Mouse (Mus musculus) ES-Bruce4 (cell line): ENCODE results near the gene Ccdc103. TPM values are rescaled to one million over a fixed set of nuclear protein-coding genes. Genes with fewer than 3 reads are reported as not detected.

Experiments used
- H3K27ac ChIP-seq: 2 replicates; pipeline ENCODE4 v1.5.1; 2012; ENCODE audit warnings: low read length, inconsistent platforms; ENCODE audit not compliant: insufficient read depth
- H3K27me3 ChIP-seq: 2 replicates; pipeline ENCODE4 v1.6.1; 2012; ENCODE audit warnings: mild to moderate bottlenecking, low read length, inconsistent platforms; ENCODE audit not compliant: control insufficient read depth, poor library complexity, insufficient read depth, severe bottlenecking
- H3K36me3 ChIP-seq: 2 replicates; pipeline ENCODE4 v1.6.1; 2012; ENCODE audit warnings: inconsistent platforms, mild to moderate bottlenecking, low read length, moderate library complexity; ENCODE audit not compliant: control insufficient read depth, poor library complexity, insufficient read depth, severe bottlenecking
- H3K4me1 ChIP-seq: one replicate; pipeline ENCODE4 v1.8.1; 2011; ENCODE audit warnings: low read length; ENCODE audit not compliant: control insufficient read depth, insufficient read depth
- H3K4me3 ChIP-seq: 2 replicates; pipeline ENCODE4 v1.5.1; 2011; ENCODE audit warnings: low read depth, mild to moderate bottlenecking, low read length
- H3K9ac ChIP-seq: 2 replicates; pipeline ENCODE4 v1.6.1; 2012; ENCODE audit warnings: low read depth, mild to moderate bottlenecking, inconsistent platforms; ENCODE audit not compliant: poor library complexity, severe bottlenecking
- H3K9me3 ChIP-seq: replicated peaks from 2 replicates; pipeline ENCODE4 v1.6.1; 2012; ENCODE audit warnings: mild to moderate bottlenecking, low read length, inconsistent platforms; ENCODE audit not compliant: control insufficient read depth, poor library complexity, insufficient read depth, severe bottlenecking
- CTCF ChIP-seq: IDR thresholded peaks from one replicate; pipeline ENCODE4 v1.8.1; 2011; ENCODE audit warnings: low read depth, low read length
- EP300 ChIP-seq: IDR thresholded peaks from 2 replicates; pipeline ENCODE4 v1.6.1; 2011; ENCODE audit warnings: low read depth, low read length; ENCODE audit not compliant: insufficient read depth
- POLR2A ChIP-seq: IDR thresholded peaks from one replicate; pipeline ENCODE4 v1.8.1; 2011; ENCODE audit warnings: low read length; ENCODE audit not compliant: insufficient read depth
- polyA plus RNA-seq: library from polyadenylated mRNA; stranded (reverse); fragments of >200 nt; gene quantifications from 2 replicates; pipeline ENCODE4 v1.2.4, GENCODE M21; 2011; ENCODE audit warnings: low read depth; ENCODE audit not compliant: missing spikeins, insufficient read depth, insufficient read length

Ccdc103 gene
- polyA plus RNA-seq, 1 experiment = 0.37 TPM

GRCm38 (mm10) chr11:102838126-102838525 lies 42.9 kb upstream of the Ccdc103 start:
- H3K27ac ChIP-seq = no peak overlapping the region
- H3K9me3 ChIP-seq = no peaks in the 10 kb centered on the region
- no peaks in the 10 kb centered on the region for H3K4me1 ChIP-seq
- TF ChIP-seq POLR2A (no peak), CTCF (no peak), EP300 (no peak)
- H3K27me3 ChIP-seq = no peaks in the 10 kb centered on the region
- H3K9ac ChIP-seq = no peak overlapping the region
- H3K4me3 ChIP-seq = no peak overlapping the region
- peaks cover 59% of the 10 kb centered on the region for H3K36me3 ChIP-seq

GRCm38 (mm10) chr11:102838616-102839150 lies 42.3 kb upstream of the Ccdc103 start:
- no peaks in the 10 kb centered on the region for H3K27me3 ChIP-seq
- H3K9ac ChIP-seq = no peak overlapping the region
- H3K4me3 ChIP-seq = no peak overlapping the region
- H3K9me3 ChIP-seq = no peaks in the 10 kb centered on the region
- TF ChIP-seq POLR2A = no peak
- TF ChIP-seq EP300 = no peak
- H3K36me3 ChIP-seq = peaks cover 64% of the 10 kb centered on the region
- no peak overlapping the region for H3K27ac ChIP-seq
- no peaks in the 10 kb centered on the region for H3K4me1 ChIP-seq

- no peaks in the 10 kb centered on the region for H3K27me3 ChIP-seq
- no peak overlapping the region for H3K27ac ChIP-seq
- H3K4me3 ChIP-seq = no peak overlapping the region
- TF ChIP-seq POLR2A (no peak), EP300 (no peak), CTCF (no peak)
- H3K4me1 ChIP-seq = no peaks in the 10 kb centered on the region
- no peak overlapping the region for H3K9ac ChIP-seq
- peaks cover 81% of the 10 kb centered on the region for H3K36me3 ChIP-seq
- H3K9me3 ChIP-seq = no peaks in the 10 kb centered on the region
These were observed 35.1 kb upstream of the Ccdc103 start for GRCm38 (mm10) chr11:102845926-102846325.

GRCm38 (mm10) chr11:102851883-102852282 lies 29.1 kb upstream of the Ccdc103 start:
- Histone ChIP-seq H3K27ac (no peak overlapping the region), H3K27me3 (no peaks in the 10 kb centered on the region), H3K36me3 (peaks cover 48% of the 10 kb centered on the region)

GRCm38 (mm10) chr11:102853760-102854159 lies 27.2 kb upstream of the Ccdc103 start:
- Histone ChIP-seq H3K9me3 (no peaks in the 10 kb centered on the region), H3K27ac (no peak overlapping the region), H3K9ac (no peak overlapping the region), H3K36me3 (peaks cover 46% of the 10 kb centered on the region), H3K27me3 (no peaks in the 10 kb centered on the region), H3K4me1 (no peaks in the 10 kb centered on the region), H3K4me3 (no peak overlapping the region)
- no peak for TF ChIP-seq POLR2A
- TF ChIP-seq EP300 = no peak
- peak; percentile 43 for TF ChIP-seq CTCF

More at GRCm38 (mm10) chr11:102851883-102852282, 29.1 kb upstream of the Ccdc103 start:
- Histone ChIP-seq H3K4me1 (no peaks in the 10 kb centered on the region), H3K9me3 (no peaks in the 10 kb centered on the region), H3K4me3 (no peak overlapping the region), H3K9ac (no peak overlapping the region)
- peak; percentile 84 for TF ChIP-seq CTCF
- TF ChIP-seq EP300 = no peak
- TF ChIP-seq POLR2A = no peak

GRCm38 (mm10) chr11:102855941-102856340 lies 25.1 kb upstream of the Ccdc103 start:
- Histone ChIP-seq H3K4me1 (no peaks in the 10 kb centered on the region), H3K9me3 (no peaks in the 10 kb centered on the region), H3K27ac (no peak overlapping the region), H3K4me3 (no peak overlapping the region), H3K27me3 (no peaks in the 10 kb centered on the region), H3K9ac (no peak overlapping the region), H3K36me3 (peaks cover 49% of the 10 kb centered on the region)
- no peak for TF ChIP-seq POLR2A
- TF ChIP-seq CTCF = no peak
- no peak for TF ChIP-seq EP300
